Mouse (Mus musculus) adrenal gland (tissue): ENCODE results near the gene Trpm7.

Experiments used
- intact Hi-C: fragments of 180-260 bp; cut with DNase I; formaldehyde crosslinking; loops from one replicate; pipeline ENCODE4 v1.15.1; 2025
- microRNA-seq, 2 experiments: library from miRNA; unstranded; fragments of <30 nt; microRNA quantifications; one replicate each; pipeline ENCODE4; 2019

Gene Trpm7

GRCm38 (mm10) chr2:126743389-126743788 lies 132.6 kb downstream of the Trpm7 start:
- intact Hi-C loops = loop anchor here (10.0 kb wide), 1 partner anchor 161 kb away; no protein-coding TSS in a partner anchor

Small RNAs within 50 kb of the gene (microRNA-seq; reads per million reads assigned to microRNA genes)
- 1.2 to 1.3 reads per million in 2 experiments for gene Mir3473g
